Mouse (Mus musculus): ENCODE data around the gene Col20a1. TPM values are rescaled to one million over a fixed set of nuclear protein-coding genes. Genes with fewer than 3 reads are reported as not detected.

Gene Col20a1
- total and polyA plus RNA-seq, 2 experiments from 2014 or later, result 0.05 to 0.15 TPM

- H3K27me3 ChIP-seq (ENCODE audit: control insufficient read depth, insufficient read depth, low read length), result peaks cover 86% of the 10 kb centered on the region
- no peak overlapping the region for H3K27ac ChIP-seq (ENCODE audit: low read depth)
- H3K4me1 ChIP-seq (ENCODE audit: control insufficient read depth, insufficient read depth), result no peaks in the 10 kb centered on the region
- no peaks in the 10 kb centered on the region for H3K36me3 ChIP-seq (replicated peaks; ENCODE audit: control insufficient read depth, insufficient read depth, low read length)
- H3K4me2 ChIP-seq (ENCODE audit: low read depth, low read length), result peak overlapping the region; percentile 66
- 2% methylated on average over 16 of the region's 16 CpGs for WGBS
- peak overlapping the region; percentile 50 for H3K4me3 ChIP-seq (ENCODE audit: low read depth, low read length)
- ATAC-seq (ENCODE audit: insufficient read depth, low read depth), result no peak
- no peak for DNase-seq (ENCODE audit: low spot score)
- H3K9ac ChIP-seq (replicated peaks; ENCODE audit: low read depth, low read length), result no peak overlapping the region
- no peak for TF ChIP-seq CTCF (IDR thresholded peaks at IDR 0.05; ENCODE audit: low read depth)
- TF ChIP-seq EP300 (IDR thresholded peaks at IDR 0.05; ENCODE audit: low read depth), result no peak
- no peaks in the 10 kb centered on the region for H3K9me3 ChIP-seq (replicated peaks; ENCODE audit: control insufficient read depth, low read length)
Measured at GRCm38 (mm10) chr2:181039356-181039680, 53.0 kb downstream of the Col20a1 start.

DNA sequence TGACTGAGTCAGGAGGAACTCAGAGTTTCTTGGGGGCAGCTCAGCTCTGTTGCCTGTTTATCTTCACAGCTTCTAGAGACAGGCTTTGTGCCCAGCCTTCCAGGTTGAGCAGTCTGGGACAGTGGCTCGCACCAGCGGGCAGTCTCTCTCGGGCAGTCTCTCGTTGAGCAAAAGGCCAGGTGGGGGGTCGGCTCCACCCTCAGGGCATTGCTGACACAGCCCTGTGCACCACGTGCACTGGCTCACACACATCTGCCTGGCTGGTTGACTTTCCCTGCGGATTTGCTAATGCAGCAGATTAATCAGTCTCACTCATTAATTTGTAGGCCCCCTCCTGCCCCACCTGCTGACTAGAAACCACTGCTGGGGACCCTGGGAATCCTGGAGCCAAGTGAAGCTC is 55.6 kb downstream of the Col20a1 start:
- WGBS, result 17% methylated on average over 7 of the region's 7 CpGs
- Histone ChIP-seq H3K4me2 (ENCODE audit: low read depth, low read length) (no peak overlapping the region), H3K9me3 (replicated peaks; ENCODE audit: control insufficient read depth, low read length) (no peaks in the 10 kb centered on the region), H3K36me3 (replicated peaks; ENCODE audit: control insufficient read depth, insufficient read depth, low read length) (no peaks in the 10 kb centered on the region), H3K9ac (replicated peaks; ENCODE audit: low read depth, low read length) (no peak overlapping the region), H3K27me3 (ENCODE audit: control insufficient read depth, insufficient read depth, low read length) (peaks cover 60% of the 10 kb centered on the region), H3K27ac (ENCODE audit: low read depth) (no peak overlapping the region), H3K4me1 (ENCODE audit: control insufficient read depth, insufficient read depth) (no peaks in the 10 kb centered on the region), H3K4me3 (ENCODE audit: low read depth, low read length) (no peak overlapping the region)
- DNase-seq (ENCODE audit: low spot score) (no peak), ATAC-seq (ENCODE audit: insufficient read depth, low read depth) (no peak)
- TF ChIP-seq EP300 (IDR thresholded peaks at IDR 0.05; ENCODE audit: low read depth), result no peak
- no peak for TF ChIP-seq CTCF (IDR thresholded peaks at IDR 0.05; ENCODE audit: low read depth)

DNA sequence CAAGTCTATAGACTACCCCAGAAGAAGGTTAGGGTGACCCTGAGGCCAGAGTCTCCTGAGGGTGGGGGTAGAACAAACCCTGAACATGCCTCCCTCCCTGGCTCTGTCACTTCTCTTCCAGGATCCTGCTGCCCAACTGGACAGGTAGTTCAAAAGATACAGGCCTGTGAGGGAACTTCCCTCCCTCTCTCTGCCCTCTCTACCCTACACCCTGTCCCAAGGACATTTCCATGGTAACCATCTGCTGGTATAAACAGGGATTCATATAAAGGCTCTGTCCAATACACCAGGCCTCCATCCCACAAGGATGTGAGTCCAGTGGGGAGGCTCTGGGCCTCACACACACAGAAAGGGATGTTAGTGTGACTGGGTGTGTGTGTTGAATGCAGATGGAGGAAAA is 56.0 kb downstream of the Col20a1 start:
- peaks cover 56% of the 10 kb centered on the region for H3K27me3 ChIP-seq (ENCODE audit: control insufficient read depth, insufficient read depth, low read length)

GRCm38 (mm10) chr2:181043437-181043836 is 57.1 kb downstream of the Col20a1 start, which contains the start of gene Chrna4:
Gene Chrna4 (minus strand): TSS chr2:181043546.
- DNase-seq (ENCODE audit: low spot score) (no peak), ATAC-seq (ENCODE audit: insufficient read depth, low read depth) (no peak)
- no peaks in the 10 kb centered on the region for H3K9me3 ChIP-seq (replicated peaks; ENCODE audit: control insufficient read depth, low read length)
- H3K36me3 ChIP-seq (replicated peaks; ENCODE audit: control insufficient read depth, insufficient read depth, low read length), result no peaks in the 10 kb centered on the region
- no peaks in the 10 kb centered on the region for H3K4me1 ChIP-seq (ENCODE audit: control insufficient read depth, insufficient read depth)
- no peak within 1 kb of the TSS for H3K4me2 ChIP-seq (ENCODE audit: low read depth, low read length)
- TF ChIP-seq CTCF (IDR thresholded peaks at IDR 0.05; ENCODE audit: low read depth) (no peak), EP300 (IDR thresholded peaks at IDR 0.05; ENCODE audit: low read depth) (no peak)
- WGBS, result 54% methylated on average over 3 of the region's 3 CpGs
- peaks cover 45% of the 10 kb centered on the region for H3K27me3 ChIP-seq (ENCODE audit: control insufficient read depth, insufficient read depth, low read length)
- H3K27ac ChIP-seq (ENCODE audit: low read depth), result no peak within 1 kb of the TSS
- H3K9ac ChIP-seq (replicated peaks; ENCODE audit: low read depth, low read length), result no peak within 1 kb of the TSS
- no peak within 1 kb of the TSS for H3K4me3 ChIP-seq (ENCODE audit: low read depth, low read length)

More for the DNA sequence above, 56.0 kb downstream of the Col20a1 start:
- Histone ChIP-seq H3K27ac (ENCODE audit: low read depth) (no peak overlapping the region), H3K4me1 (ENCODE audit: control insufficient read depth, insufficient read depth) (no peaks in the 10 kb centered on the region), H3K4me2 (ENCODE audit: low read depth, low read length) (no peak overlapping the region), H3K36me3 (replicated peaks; ENCODE audit: control insufficient read depth, insufficient read depth, low read length) (no peaks in the 10 kb centered on the region), H3K4me3 (ENCODE audit: low read depth, low read length) (no peak overlapping the region), H3K9ac (replicated peaks; ENCODE audit: low read depth, low read length) (no peak overlapping the region), H3K9me3 (replicated peaks; ENCODE audit: control insufficient read depth, low read length) (no peaks in the 10 kb centered on the region)
- TF ChIP-seq CTCF (IDR thresholded peaks at IDR 0.05; ENCODE audit: low read depth), result no peak
- TF ChIP-seq EP300 (IDR thresholded peaks at IDR 0.05; ENCODE audit: low read depth), result no peak
- DNase-seq (ENCODE audit: low spot score) (no peak), ATAC-seq (ENCODE audit: insufficient read depth, low read depth) (no peak)

DNA sequence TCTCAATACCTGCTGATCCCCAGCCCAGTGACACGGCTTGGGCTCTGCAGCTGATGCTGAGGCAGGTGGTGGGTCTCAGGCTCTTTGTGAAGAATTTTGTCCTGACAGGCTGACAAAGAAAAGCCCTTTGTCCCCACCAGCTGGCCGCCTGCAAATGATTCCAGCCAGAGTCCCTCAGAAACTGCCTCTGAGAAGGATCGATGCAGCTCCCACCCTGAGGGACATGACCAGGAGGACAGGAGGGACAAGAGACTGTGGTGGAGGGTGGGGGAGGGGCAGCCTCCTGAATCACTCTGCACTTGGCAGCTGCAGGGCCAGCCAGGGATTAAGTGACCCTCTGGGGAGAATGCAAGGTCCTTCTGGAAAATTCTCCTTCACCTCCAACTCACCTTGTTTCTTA is 57.7 kb downstream of the Col20a1 start:
- Histone ChIP-seq H3K4me3 (ENCODE audit: low read depth, low read length) (no peak overlapping the region), H3K4me2 (ENCODE audit: low read depth, low read length) (no peak overlapping the region), H3K27ac (ENCODE audit: low read depth) (no peak overlapping the region), H3K4me1 (ENCODE audit: control insufficient read depth, insufficient read depth) (no peaks in the 10 kb centered on the region), H3K9ac (replicated peaks; ENCODE audit: low read depth, low read length) (no peak overlapping the region), H3K36me3 (replicated peaks; ENCODE audit: control insufficient read depth, insufficient read depth, low read length) (no peaks in the 10 kb centered on the region), H3K9me3 (replicated peaks; ENCODE audit: control insufficient read depth, low read length) (no peaks in the 10 kb centered on the region), H3K27me3 (ENCODE audit: control insufficient read depth, insufficient read depth, low read length) (peaks cover 40% of the 10 kb centered on the region)
- no peak for TF ChIP-seq CTCF (IDR thresholded peaks at IDR 0.05; ENCODE audit: low read depth)
- no peak for TF ChIP-seq EP300 (IDR thresholded peaks at IDR 0.05; ENCODE audit: low read depth)
- no peak for DNase-seq (ENCODE audit: low spot score)
- no peak for ATAC-seq (ENCODE audit: insufficient read depth, low read depth)
- 24% methylated on average over 3 of the region's 3 CpGs for WGBS

DNA sequence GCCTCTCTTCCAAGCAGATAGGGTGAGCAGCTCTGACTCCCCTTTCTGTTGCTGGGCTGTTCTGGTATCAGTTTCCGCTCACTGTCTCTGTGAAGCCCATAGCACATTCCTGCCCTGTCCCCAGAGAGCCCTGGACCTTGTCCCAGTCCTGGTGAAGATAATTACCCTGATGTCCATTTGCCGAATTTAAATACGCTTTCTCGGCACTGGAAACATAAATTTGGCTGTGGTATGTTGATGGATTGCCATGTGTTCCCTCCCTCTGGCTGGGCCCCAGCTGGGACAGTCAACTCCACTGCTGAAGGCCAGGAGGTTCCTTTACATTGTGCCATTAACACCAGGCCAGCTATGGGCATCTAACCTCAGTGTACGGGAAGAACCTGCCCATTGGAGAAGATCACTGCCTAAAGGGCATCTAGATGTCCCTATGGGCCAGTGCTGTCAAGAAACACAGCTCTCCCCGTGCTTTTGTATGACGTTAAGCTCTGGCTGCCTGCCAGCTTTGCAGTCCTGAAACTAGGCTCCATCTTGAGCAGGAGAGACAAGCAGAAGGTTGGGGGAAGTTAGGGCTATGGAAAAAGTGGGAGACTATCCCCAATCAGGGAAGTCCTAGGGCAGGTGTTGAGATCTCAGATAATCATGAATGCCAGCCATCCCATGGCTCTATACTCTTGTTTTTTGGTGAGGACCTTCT is 62.1 kb downstream of the Col20a1 start:
- no peak overlapping the region for H3K4me2 ChIP-seq (ENCODE audit: low read depth, low read length)
- DNase-seq (ENCODE audit: low spot score), result no peak
- no peak overlapping the region for H3K9ac ChIP-seq (replicated peaks; ENCODE audit: low read depth, low read length)
- peak; percentile 26; the same call in 1 of the 2 replicates for ATAC-seq (ENCODE audit: insufficient read depth, low read depth)
- no peak overlapping the region for H3K4me3 ChIP-seq (ENCODE audit: low read depth, low read length)
- whole genome bisulfite sequencing, result 43% methylated on average over 7 of the region's 7 CpGs
- no peaks in the 10 kb centered on the region for H3K9me3 ChIP-seq (replicated peaks; ENCODE audit: control insufficient read depth, low read length)
- no peaks in the 10 kb centered on the region for H3K36me3 ChIP-seq (replicated peaks; ENCODE audit: control insufficient read depth, insufficient read depth, low read length)
- no peak overlapping the region for H3K27ac ChIP-seq (ENCODE audit: low read depth)
- H3K27me3 ChIP-seq (ENCODE audit: control insufficient read depth, insufficient read depth, low read length), result peaks cover 28% of the 10 kb centered on the region
- TF ChIP-seq CTCF (IDR thresholded peaks at IDR 0.05; ENCODE audit: low read depth) (no peak), EP300 (IDR thresholded peaks at IDR 0.05; ENCODE audit: low read depth) (no peak)
- no peaks in the 10 kb centered on the region for H3K4me1 ChIP-seq (ENCODE audit: control insufficient read depth, insufficient read depth)
